Mouse (Mus musculus) embryonic stem cell, embryonic (primary cell): ENCODE measurements around the gene Tmem59l.

Source experiments
- CTCF ChIA-PET, 4 experiments: fragments of 300-600 bp in 2 of 4; fragments of 350-600 bp in 2 of 4; sonication (Branson Sonifier 250); formaldehyde crosslinking; loops; one replicate each; lab custom pipeline; 2022; ENCODE audit warnings: inconsistent platforms in 2 of 4; lab: Charles Lee
- POLR2A ChIA-PET, 4 experiments: fragments of 300-600 bp in 2 of 4; fragments of 350-600 bp in 2 of 4; sonication (Branson Sonifier 250); formaldehyde crosslinking; loops; one replicate each; lab custom pipeline; 2022; ENCODE audit warnings: antibody characterized with exemption in 4 of 4, inconsistent platforms in 1 of 4; lab: Charles Lee

Gene Tmem59l

GRCm38 (mm10) chr8:70513441-70513840 is 26.3 kb upstream of the Tmem59l start:
- ChIA-PET CTCF (interaction anchor here in 1 of 4 experiments (0.6 to 0.7 kb wide), 2 partner anchors 22 to 153 kb away, joined by 3 read pairs; no protein-coding TSS in a partner anchor), POLR2A (interaction anchor here (0.5 to 33.4 kb wide), 9 partner anchors 8 to 264 kb away, joined by 3 to 844 read pairs (median 4); partner anchors contain the start of genes Fkbp8 (in 3 of the 4), Kxd1 (in 3 of the 4) and Ell (in 2 of the 4))

- ChIA-PET CTCF (no interaction called here), POLR2A (interaction anchor here in 3 of 4 experiments (0.6 to 33.4 kb wide), 17 partner anchors 9 to 610 kb away, joined by 3 to 844 read pairs (median 7); partner anchors contain the start of genes Ell (in 2 of the 3), Fkbp8 (in 2 of the 3), Kxd1 (in 2 of the 3) and Klhl26 (in 1 of the 3))
Observed at GRCm38 (mm10) chr8:70512253-70512903, 25.2 kb upstream of the Tmem59l start.

DNA sequence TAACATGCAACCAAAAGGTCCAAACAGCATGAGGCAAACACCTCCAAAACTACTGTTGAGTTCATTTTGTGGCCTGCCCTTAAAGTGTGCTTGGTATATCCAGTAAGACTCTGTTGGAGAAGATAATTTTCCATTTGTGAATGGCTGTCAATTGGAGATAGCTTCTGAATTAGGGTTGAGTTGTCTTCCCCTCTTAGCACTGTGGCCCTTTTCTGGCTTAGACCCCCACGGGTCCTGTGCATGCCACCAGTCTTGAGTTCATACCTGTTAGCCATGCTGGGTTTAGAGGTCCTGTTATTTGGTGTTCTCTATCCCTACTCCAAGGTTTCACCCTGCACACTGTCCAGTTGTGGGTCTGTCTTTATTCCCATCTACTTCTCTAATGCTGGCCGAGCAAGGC is 24.6 kb upstream of the Tmem59l start:
- POLR2A ChIA-PET: interaction anchor here (0.6 to 33.4 kb wide), 51 partner anchors 8 to 609 kb away, joined by 3 to 844 read pairs (median 4); partner anchors contain the start of genes Fkbp8 (in 4 of the 4), Kxd1 (in 4 of the 4), Ell (in 2 of the 4) and Jund (in 2 of the 4)
- CTCF ChIA-PET: interaction anchor here in 2 of 4 experiments (0.7 to 0.9 kb wide), 3 partner anchors 9 to 175 kb away, joined by 3 to 4 read pairs (median 4); partner anchors contain the start of genes Fkbp8 (in 1 of the 2) and Kxd1 (in 1 of the 2)

- ChIA-PET CTCF (interaction anchor here (0.6 to 0.9 kb wide), 6 partner anchors 10 to 178 kb away, joined by 3 to 4 read pairs (median 4); partner anchors contain the start of genes Fkbp8 (in 1 of the 4), Klhl26 (in 1 of the 4) and Kxd1 (in 1 of the 4)), POLR2A (interaction anchor here (0.6 to 33.4 kb wide), 66 partner anchors 9 to 609 kb away, joined by 3 to 844 read pairs (median 4); partner anchors contain the start of genes Fkbp8 (in 4 of the 4), Kxd1 (in 4 of the 4), Ell (in 3 of the 4) and Jund (in 2 of the 4))
Observed at GRCm38 (mm10) chr8:70511174-70511573, 24.0 kb upstream of the Tmem59l start.

- ChIA-PET CTCF (interaction anchor here in 2 of 4 experiments (0.5 to 1.5 kb wide), 5 partner anchors 34 to 1920 kb away, joined by 3 to 5 read pairs (median 4); partner anchors contain the start of gene Klhl26 (in 1 of the 2)), POLR2A (interaction anchor here (0.5 to 33.4 kb wide), 89 partner anchors 8 to 1208 kb away, joined by 3 to 844 read pairs (median 4); partner anchors contain the start of genes Ell (in 4 of the 4), Fkbp8 (in 4 of the 4), Kxd1 (in 4 of the 4) and Lsm4 (in 3 of the 4))
Observed at GRCm38 (mm10) chr8:70510228-70510915, 23.2 kb upstream of the Tmem59l start, which contains the start of gene Uba52. Gene Uba52 (minus strand): TSS chr8:70510801.

- ChIA-PET POLR2A (interaction anchor here (0.5 to 33.4 kb wide), 45 partner anchors 9 to 570 kb away, joined by 3 to 844 read pairs (median 5); partner anchors contain the start of genes Ell (in 4 of the 4), Fkbp8 (in 3 of the 4), Kxd1 (in 3 of the 4) and Lsm4 (in 2 of the 4)), CTCF (interaction anchor here in 1 of 4 experiments (1.5 kb wide), 1 partner anchor 348 kb away, joined by 3 read pairs; no protein-coding TSS in a partner anchor)
Observed at GRCm38 (mm10) chr8:70509281-70509952, 22.3 kb upstream of the Tmem59l start.

DNA sequence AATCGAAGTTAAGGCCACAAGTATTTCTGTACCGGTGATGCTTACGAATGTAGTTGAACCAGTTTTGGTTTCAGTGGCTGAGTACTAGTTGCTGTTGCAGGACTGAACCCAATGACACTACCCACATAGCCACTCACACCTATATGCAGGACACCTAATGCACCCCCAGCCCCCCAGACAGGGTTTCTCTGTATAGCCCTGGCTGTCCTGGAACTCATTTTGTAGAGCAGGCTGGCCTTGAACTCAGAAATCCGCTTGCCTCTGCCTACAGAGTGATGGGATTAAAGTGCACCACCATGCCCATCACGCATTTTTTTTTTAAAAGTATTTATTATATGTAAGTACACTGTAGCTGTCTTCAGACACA is 19.9 kb upstream of the Tmem59l start:
- POLR2A ChIA-PET: interaction anchor here (0.6 to 33.4 kb wide), 33 partner anchors 9 to 332 kb away, joined by 3 to 844 read pairs (median 7); partner anchors contain the start of genes Fkbp8 (in 4 of the 4), Kxd1 (in 4 of the 4), Ell (in 2 of the 4) and Jund (in 2 of the 4)
- CTCF ChIA-PET: interaction anchor here in 3 of 4 experiments (0.6 to 4.6 kb wide), 8 partner anchors 21 to 256 kb away, joined by 3 to 66 read pairs (median 8); partner anchors contain the start of genes Ell (in 1 of the 3), Fkbp8 (in 1 of the 3) and Kxd1 (in 1 of the 3)

- POLR2A ChIA-PET: interaction anchor here (0.6 to 33.4 kb wide), 114 partner anchors 8 to 870 kb away, joined by 3 to 844 read pairs (median 4); partner anchors contain the start of genes Fkbp8 (in 4 of the 4), Kxd1 (in 4 of the 4), Ell (in 3 of the 4) and Jund (in 2 of the 4)
- CTCF ChIA-PET: interaction anchor here (0.6 to 4.6 kb wide), 48 partner anchors 10 to 528 kb away, joined by 3 to 66 read pairs (median 4); partner anchors contain the start of genes Fkbp8 (in 3 of the 4), Kxd1 (in 3 of the 4), Ell (in 1 of the 4) and Klhl26 (in 1 of the 4)
Observed at GRCm38 (mm10) chr8:70506328-70507026, 19.3 kb upstream of the Tmem59l start, which contains the start of gene Rex1bd. Gene Rex1bd (minus strand): TSS chr8:70506752.

DNA sequence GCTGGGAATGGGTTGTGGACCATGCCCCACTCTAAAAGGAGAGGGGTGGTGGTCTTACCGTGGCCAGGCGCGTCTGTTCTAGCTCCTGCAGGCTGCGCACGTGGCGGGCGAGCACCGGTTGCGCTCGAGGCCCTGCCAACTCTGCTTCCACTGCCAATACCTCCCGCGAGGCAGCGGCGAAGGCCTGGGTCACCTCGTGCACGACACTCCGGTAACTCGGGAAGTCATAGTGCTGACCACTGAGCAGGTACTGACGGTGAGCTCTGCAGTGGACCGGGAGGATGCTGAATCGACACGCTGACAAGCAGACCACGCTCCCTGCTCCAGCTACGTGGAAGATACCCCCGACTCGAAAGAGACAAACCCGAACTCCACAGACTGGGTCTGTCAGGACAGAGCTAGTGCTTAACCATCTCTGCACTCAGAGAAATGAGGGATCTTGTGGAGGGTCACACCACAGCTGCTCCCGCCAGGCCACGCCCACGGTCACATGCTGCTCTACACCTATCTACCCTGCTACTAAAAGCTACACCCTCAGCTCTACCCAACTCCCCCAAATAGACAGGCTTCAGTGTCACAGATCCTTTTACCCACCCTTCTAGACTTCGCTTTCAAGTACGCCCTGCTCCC is 18.7 kb upstream of the Tmem59l start:
- ChIA-PET POLR2A (interaction anchor here (0.6 to 33.4 kb wide), 123 partner anchors 7 to 870 kb away, joined by 3 to 844 read pairs (median 4); partner anchors contain the start of genes Fkbp8 (in 4 of the 4), Kxd1 (in 4 of the 4), Ell (in 3 of the 4) and Jund (in 2 of the 4)), CTCF (interaction anchor here (0.6 to 4.6 kb wide), 52 partner anchors 9 to 527 kb away, joined by 3 to 66 read pairs (median 4); partner anchors contain the start of genes Fkbp8 (in 3 of the 4), Kxd1 (in 3 of the 4), Klhl26 (in 2 of the 4) and Upf1 (in 2 of the 4))

DNA sequence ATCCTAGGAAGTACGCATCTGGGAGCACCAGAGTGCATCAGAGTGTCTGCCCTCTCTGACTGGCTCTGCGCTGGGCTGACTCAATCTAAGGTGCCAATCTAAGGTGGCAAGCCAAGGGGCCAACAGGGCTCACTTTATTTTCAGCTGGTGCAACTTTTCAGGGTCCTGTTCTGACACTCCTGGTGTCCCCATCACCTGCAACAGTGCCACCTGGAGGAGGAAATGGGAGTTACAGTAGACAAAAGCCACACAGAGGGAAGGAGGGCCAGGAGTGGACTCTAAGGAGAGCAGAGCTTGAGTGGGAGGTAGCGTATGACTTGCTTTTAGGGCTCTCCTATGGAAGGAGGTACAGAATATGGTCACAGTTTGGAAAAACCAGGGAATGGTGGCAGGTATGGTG is 17.7 kb upstream of the Tmem59l start:
- ChIA-PET POLR2A (interaction anchor here (0.6 to 33.4 kb wide), 36 partner anchors 14 to 335 kb away, joined by 3 to 844 read pairs (median 6); partner anchors contain the start of genes Fkbp8 (in 3 of the 4), Kxd1 (in 3 of the 4), Ell (in 2 of the 4) and Jund (in 2 of the 4)), CTCF (interaction anchor here (0.5 to 4.6 kb wide), 34 partner anchors 9 to 353 kb away, joined by 3 to 66 read pairs (median 4); partner anchors contain the start of genes Fkbp8 (in 3 of the 4), Kxd1 (in 3 of the 4), Klhl26 (in 2 of the 4) and Upf1 (in 2 of the 4))

DNA sequence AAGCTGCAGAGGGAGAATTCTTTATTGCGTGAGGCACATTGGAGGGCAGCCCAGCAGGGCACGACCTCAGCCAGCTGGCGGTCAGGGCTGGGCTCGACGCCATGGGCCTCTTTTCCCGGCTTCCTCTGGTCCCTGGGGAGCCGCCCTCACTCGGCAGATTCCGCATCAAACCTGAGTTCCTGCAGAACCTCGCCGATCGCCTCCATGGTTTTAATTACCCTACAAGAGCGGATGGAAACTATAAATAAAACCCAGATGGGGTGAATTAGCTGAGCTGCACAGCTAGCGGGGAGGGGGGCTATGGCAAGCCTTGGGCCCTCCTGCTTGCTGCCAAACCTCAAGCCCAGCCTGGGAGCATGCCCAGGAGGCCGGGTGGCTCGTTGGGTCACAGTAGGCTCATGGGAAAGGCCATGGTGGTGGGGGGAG is 17.1 kb upstream of the Tmem59l start:
- ChIA-PET POLR2A (interaction anchor here in 3 of 4 experiments (0.6 to 33.4 kb wide), 15 partner anchors 13 to 204 kb away, joined by 3 to 844 read pairs (median 7); partner anchors contain the start of genes Ell (in 2 of the 3), Fkbp8 (in 2 of the 3), Klhl26 (in 2 of the 3) and Kxd1 (in 2 of the 3)), CTCF (interaction anchor here (0.5 to 4.6 kb wide), 28 partner anchors 8 to 353 kb away, joined by 3 to 66 read pairs (median 5); partner anchors contain the start of genes Fkbp8 (in 2 of the 4), Klhl26 (in 2 of the 4), Kxd1 (in 2 of the 4) and Ssbp4 (in 1 of the 4))

GRCm38 (mm10) chr8:70503062-70503750 is 16.0 kb upstream of the Tmem59l start:
- POLR2A ChIA-PET: interaction anchor here (0.6 to 33.4 kb wide), 24 partner anchors 10 to 337 kb away, joined by 3 to 844 read pairs (median 3); partner anchors contain the start of genes Ell (in 2 of the 4), Fkbp8 (in 2 of the 4), Jund (in 2 of the 4) and Klhl26 (in 2 of the 4)
- CTCF ChIA-PET: interaction anchor here (0.6 to 4.6 kb wide), 45 partner anchors 8 to 302 kb away, joined by 3 to 66 read pairs (median 4); partner anchors contain the start of genes Fkbp8 (in 2 of the 4), Klhl26 (in 2 of the 4), Kxd1 (in 2 of the 4) and Ell (in 1 of the 4)

- ChIA-PET CTCF (interaction anchor here (0.6 to 4.6 kb wide), 36 partner anchors 8 to 266 kb away, joined by 3 to 66 read pairs (median 4); partner anchors contain the start of genes Fkbp8 (in 2 of the 4), Klhl26 (in 2 of the 4), Kxd1 (in 2 of the 4) and Ell (in 1 of the 4)), POLR2A (interaction anchor here in 3 of 4 experiments (0.7 to 33.4 kb wide), 23 partner anchors 9 to 337 kb away, joined by 3 to 844 read pairs (median 3); partner anchors contain the start of genes Ell (in 2 of the 3), Jund (in 2 of the 3), Kxd1 (in 2 of the 3) and Arrdc2 (in 1 of the 3))
Observed at GRCm38 (mm10) chr8:70502540-70502939, 15.4 kb upstream of the Tmem59l start.
